Mouse (Mus musculus) limb, embryonic 13.5 days (tissue): ENCODE measurements at regions not wholly inside any gene's neighbourhood (a gene's known extent, or its start where the extent isn't known, plus 50 kb on each side); places are given as distances from the start of the nearest gene placed in this dataset.

Experiments
- ATAC-seq: fragments of 200-750 bp; cut with Nextera tagmentation; 2 replicates; pipeline ENCODE4 v1.8.0; 2017; ENCODE audit warnings: low read depth, moderate number of reproducible peaks, moderate TSS enrichment; ENCODE audit not compliant: low FRiP score
- H3K27ac ChIP-seq: fragments of 300-500 bp; sonication (generic); 2 replicates; pipeline ENCODE4 v1.5.1; 2015; ENCODE audit warnings: inconsistent platforms, mild to moderate bottlenecking, moderate library complexity
- H3K27me3 ChIP-seq: fragments of 300-500 bp; sonication (generic); 2 replicates; pipeline ENCODE4 v1.6.1; 2015; ENCODE audit warnings: mild to moderate bottlenecking, inconsistent platforms
- H3K36me3 ChIP-seq: fragments of 300-500 bp; sonication (generic); 2 replicates; pipeline ENCODE4 v1.6.1; 2015; ENCODE audit warnings: inconsistent platforms, mild to moderate bottlenecking, moderate library complexity
- H3K4me1 ChIP-seq: fragments of 300-500 bp; sonication (generic); 2 replicates; pipeline ENCODE4 v1.6.1; 2015; ENCODE audit warnings: inconsistent platforms
- H3K4me2 ChIP-seq: fragments of 300-500 bp; sonication (generic); replicated peaks from 2 replicates; pipeline ENCODE4 v1.6.1; 2015; ENCODE audit warnings: inconsistent platforms, mild to moderate bottlenecking, moderate library complexity
- H3K4me3 ChIP-seq: fragments of 300-500 bp; sonication (generic); 2 replicates; pipeline ENCODE4 v1.5.1; 2015; ENCODE audit warnings: moderate library complexity, mild to moderate bottlenecking, inconsistent platforms
- H3K9ac ChIP-seq: fragments of 300-500 bp; sonication (generic); 2 replicates; pipeline ENCODE4 v1.6.1; 2015; ENCODE audit warnings: mild to moderate bottlenecking, inconsistent platforms
- H3K9me3 ChIP-seq: fragments of 300-500 bp; sonication (generic); 2 replicates; pipeline ENCODE4 v1.6.1; 2016; ENCODE audit warnings: inconsistent platforms
- WGBS: fragments of 180-500 bp; shearing (Covaris S2); methylation state at CpG from one replicate; pipeline ENCODE4 v1.1.7; 2015; 5-methylcytosine and 5-hydroxymethylcytosine counted together

DNA sequence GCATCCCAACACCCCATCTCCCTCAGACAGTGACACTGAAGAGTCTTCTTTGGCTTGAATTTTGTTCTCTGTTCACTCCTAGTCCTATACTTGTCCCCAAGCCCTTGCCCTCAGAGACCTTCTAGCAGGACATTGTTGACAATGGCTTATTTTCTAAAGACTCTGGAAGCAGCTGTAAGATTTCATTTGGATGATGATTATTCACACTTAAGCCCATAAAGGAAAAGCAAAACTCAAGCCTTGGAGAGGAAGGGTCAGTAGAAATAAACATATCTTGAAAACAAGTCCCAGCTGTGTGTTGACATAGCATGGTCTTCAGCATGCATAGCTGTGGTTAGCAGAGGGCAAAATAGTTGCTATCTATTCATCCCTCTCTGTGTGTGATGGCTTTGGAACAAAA lies 59.9 kb upstream of the Cdh11 start:
- no peaks in the 10 kb centered on the region for H3K9me3 ChIP-seq
- no peak overlapping the region for H3K4me3 ChIP-seq
- no peaks in the 10 kb centered on the region for H3K36me3 ChIP-seq
- no peak for ATAC-seq
- H3K9ac ChIP-seq = no peak overlapping the region
- H3K27me3 ChIP-seq = no peaks in the 10 kb centered on the region
- no peaks in the 10 kb centered on the region for H3K4me1 ChIP-seq
- no peak overlapping the region for H3K4me2 ChIP-seq
- H3K27ac ChIP-seq = no peak overlapping the region

DNA sequence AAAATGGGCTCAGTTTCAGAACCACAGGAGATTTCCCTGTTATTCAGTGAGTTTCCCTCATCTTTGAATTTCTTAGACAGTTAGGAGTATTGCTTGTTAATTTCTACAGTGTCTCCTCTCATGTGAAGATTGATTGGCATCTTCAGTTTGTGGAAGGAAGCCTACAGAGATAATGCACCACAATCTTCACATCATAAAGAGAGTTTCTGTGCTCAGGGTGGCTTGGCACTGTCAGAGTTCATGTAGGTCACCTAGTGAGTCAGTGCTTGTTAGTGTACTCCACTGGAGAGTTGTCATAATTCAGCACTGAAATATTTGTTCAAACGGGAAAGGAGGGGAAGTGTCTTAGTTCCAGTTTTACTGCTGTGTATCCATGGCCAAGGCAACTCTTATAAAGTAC lies 74.6 kb upstream of the Cdh11 start:
- H3K4me1 ChIP-seq = no peaks in the 10 kb centered on the region
- H3K4me2 ChIP-seq = no peak overlapping the region
- 53% methylated on average over 1 of the region's 1 CpGs for WGBS
- no peaks in the 10 kb centered on the region for H3K27me3 ChIP-seq
- no peak overlapping the region for H3K4me3 ChIP-seq
- H3K27ac ChIP-seq = no peak overlapping the region
- H3K36me3 ChIP-seq = no peaks in the 10 kb centered on the region
- no peak overlapping the region for H3K9ac ChIP-seq
- no peak for ATAC-seq
- H3K9me3 ChIP-seq = no peaks in the 10 kb centered on the region

DNA sequence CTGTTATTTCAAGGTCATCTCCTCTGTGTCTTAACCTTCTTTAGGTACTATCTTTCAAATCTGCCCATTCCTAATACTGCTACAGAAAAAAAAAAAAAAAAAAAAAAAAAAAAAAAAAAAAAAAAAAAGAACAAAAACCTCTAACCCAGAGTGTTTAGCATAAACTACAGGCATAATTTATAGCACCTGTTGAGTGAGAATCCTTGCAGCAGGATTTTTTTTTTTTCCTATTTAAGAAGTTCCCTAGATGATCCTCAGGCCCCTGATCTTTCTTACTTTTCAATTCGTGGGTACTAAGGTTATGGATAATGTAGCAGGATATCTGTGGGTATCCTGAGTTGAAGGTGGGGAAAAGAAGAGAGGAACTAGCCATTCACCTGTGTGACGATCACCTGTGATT lies 114.1 kb upstream of the Cdh11 start:
- Histone ChIP-seq H3K9ac (no peak overlapping the region), H3K27me3 (no peaks in the 10 kb centered on the region), H3K4me3 (no peak overlapping the region), H3K4me2 (no peak overlapping the region), H3K27ac (no peak overlapping the region), H3K36me3 (no peaks in the 10 kb centered on the region), H3K4me1 (peaks cover 14% of the 10 kb centered on the region; the same call in 1 of the 2 replicates), H3K9me3 (no peaks in the 10 kb centered on the region)
- ATAC-seq = no peak
- whole genome bisulfite sequencing = 78% methylated on average over 2 of the region's 2 CpGs

DNA sequence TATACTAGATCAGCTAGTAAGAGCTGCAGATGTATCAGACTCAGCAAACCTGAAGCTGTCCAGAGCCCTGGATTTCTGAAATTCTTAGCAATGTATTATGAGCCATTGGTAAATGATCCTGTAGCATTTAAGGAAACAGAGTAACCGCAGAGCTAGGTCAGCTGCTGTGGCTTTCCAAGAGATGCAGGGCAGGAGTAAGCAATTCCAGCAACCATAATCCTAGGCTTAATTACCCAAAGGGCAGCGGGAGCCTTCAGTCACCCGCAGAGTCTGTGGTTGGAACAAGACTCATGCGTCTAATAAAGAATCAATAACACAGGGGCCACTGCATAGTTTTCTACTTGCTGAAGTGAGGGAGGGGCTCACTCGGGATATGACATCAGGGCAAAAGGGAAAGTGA lies 115.2 kb upstream of the Cdh11 start:
- Histone ChIP-seq H3K4me2 (peak overlapping the region; percentile 51), H3K27ac (no peak overlapping the region), H3K4me1 (peaks cover 14% of the 10 kb centered on the region; the same call in 1 of the 2 replicates), H3K9ac (no peak overlapping the region), H3K4me3 (no peak overlapping the region), H3K27me3 (no peaks in the 10 kb centered on the region), H3K9me3 (no peaks in the 10 kb centered on the region), H3K36me3 (no peaks in the 10 kb centered on the region)
- peak; percentile 68 for ATAC-seq
- 9% methylated on average over 5 of the region's 5 CpGs for WGBS

DNA sequence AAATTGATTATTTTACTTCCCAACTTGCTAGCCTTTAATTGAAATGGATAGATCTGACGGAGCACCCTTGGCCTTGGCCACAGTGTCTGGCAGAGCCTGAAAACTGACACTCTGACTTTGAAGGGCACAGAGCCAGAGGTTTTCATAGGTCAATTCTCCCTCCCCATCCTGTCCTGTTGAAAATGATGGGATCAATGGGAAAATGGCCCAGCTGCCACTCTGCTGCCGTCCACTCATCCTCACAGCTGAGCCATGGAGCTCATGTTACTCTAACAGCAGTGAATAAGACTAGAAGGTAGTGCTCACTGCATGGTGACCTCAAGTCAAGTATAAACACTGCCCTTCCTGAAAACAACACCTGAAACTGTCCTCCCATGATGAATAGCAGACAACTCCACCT lies 122.0 kb upstream of the Cdh11 start:
- Histone ChIP-seq H3K4me3 (no peak overlapping the region), H3K9me3 (no peaks in the 10 kb centered on the region; the same call in 1 of the 2 replicates), H3K4me1 (no peaks in the 10 kb centered on the region), H3K27me3 (no peaks in the 10 kb centered on the region), H3K27ac (no peak overlapping the region), H3K4me2 (no peak overlapping the region), H3K36me3 (no peaks in the 10 kb centered on the region), H3K9ac (no peak overlapping the region)
- ATAC-seq = no peak
- WGBS = 48% methylated on average over 2 of the region's 2 CpGs

DNA sequence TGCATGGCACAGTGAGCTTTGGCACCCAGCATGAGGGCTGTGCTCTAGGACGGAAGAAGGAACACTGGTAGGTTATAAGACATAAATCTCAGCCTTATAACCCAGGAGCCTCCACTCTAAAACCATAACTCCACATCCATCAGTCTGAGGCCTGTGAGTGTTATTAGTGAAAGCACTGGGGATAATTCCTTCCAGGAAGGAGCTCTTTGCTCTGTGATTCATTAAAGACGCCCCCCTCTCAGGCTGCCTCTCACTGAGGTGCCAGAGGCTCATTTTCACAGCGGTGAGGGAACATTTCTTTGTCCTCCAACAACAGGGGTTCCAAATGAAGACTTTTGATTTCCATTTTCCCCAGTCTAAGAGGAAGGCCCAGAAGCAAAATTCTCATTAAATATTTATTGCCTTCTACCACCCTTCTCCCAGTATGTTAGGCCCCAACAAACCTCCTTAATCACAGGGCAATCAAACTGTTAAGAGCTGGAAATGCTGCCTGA lies 145.9 kb upstream of the Cdh11 start:
- Histone ChIP-seq H3K36me3 (no peaks in the 10 kb centered on the region), H3K27me3 (no peaks in the 10 kb centered on the region), H3K9me3 (no peaks in the 10 kb centered on the region), H3K9ac (no peak overlapping the region), H3K4me1 (peaks cover 23% of the 10 kb centered on the region), H3K27ac (peak overlapping the region; percentile 65; the same call in 1 of the 2 replicates), H3K4me2 (no peak overlapping the region), H3K4me3 (no peak overlapping the region)
- peak; percentile 69; the same call in 1 of the 2 replicates for ATAC-seq
- WGBS = 12% methylated on average over 3 of the region's 3 CpGs

DNA sequence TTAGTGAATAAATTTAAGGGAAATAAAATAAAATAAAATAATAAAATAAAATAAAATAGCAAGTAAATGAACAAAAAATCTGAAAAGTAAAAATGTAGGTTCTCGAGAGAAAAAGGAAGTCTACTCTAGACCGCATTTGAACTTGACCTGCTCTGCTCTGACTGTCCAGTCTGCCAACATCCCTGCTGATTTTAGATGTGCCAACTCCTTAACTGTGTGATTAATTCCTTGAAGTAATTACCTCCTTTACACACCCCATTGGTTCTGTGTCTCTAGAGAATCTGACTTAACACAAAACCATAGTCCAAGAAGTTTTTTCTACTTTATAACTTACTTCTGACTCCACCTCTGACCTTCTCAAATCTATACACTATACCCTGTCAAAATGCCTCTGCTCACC lies 153.3 kb upstream of the Cdh11 start:
- Histone ChIP-seq H3K4me2 (no peak overlapping the region), H3K4me3 (no peak overlapping the region), H3K9ac (no peak overlapping the region), H3K27ac (no peak overlapping the region), H3K36me3 (no peaks in the 10 kb centered on the region), H3K4me1 (no peaks in the 10 kb centered on the region), H3K9me3 (no peaks in the 10 kb centered on the region), H3K27me3 (no peaks in the 10 kb centered on the region)
- ATAC-seq = no peak
- WGBS = 82% methylated on average over 2 of the region's 2 CpGs

DNA sequence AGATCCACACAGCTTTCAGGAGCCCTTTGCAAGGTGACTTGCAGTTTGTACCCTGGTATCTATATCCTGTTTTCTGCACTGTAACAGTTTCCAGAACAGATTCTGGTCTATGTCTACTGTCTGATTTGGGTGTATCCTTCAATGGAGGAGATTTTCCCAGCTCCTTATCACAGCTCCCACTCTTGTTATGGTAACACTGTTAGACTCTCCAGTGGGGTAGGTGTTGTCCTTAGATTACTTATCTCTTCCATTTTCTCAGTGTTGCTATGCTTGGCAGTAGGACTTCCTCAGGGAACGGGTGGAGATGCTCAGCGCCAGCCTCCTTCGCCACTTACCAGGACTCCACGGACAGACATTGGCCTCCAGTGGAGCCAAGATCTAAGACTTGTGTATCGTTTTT lies 160.1 kb upstream of the Cdh11 start:
- 89% methylated on average over 5 of the region's 5 CpGs for WGBS
- Histone ChIP-seq H3K9me3 (peaks cover 4% of the 10 kb centered on the region; the same call in 1 of the 2 replicates), H3K4me1 (no peaks in the 10 kb centered on the region), H3K36me3 (no peaks in the 10 kb centered on the region), H3K27ac (no peak overlapping the region), H3K4me3 (no peak overlapping the region), H3K27me3 (no peaks in the 10 kb centered on the region), H3K9ac (no peak overlapping the region), H3K4me2 (no peak overlapping the region)
- no peak for ATAC-seq

DNA sequence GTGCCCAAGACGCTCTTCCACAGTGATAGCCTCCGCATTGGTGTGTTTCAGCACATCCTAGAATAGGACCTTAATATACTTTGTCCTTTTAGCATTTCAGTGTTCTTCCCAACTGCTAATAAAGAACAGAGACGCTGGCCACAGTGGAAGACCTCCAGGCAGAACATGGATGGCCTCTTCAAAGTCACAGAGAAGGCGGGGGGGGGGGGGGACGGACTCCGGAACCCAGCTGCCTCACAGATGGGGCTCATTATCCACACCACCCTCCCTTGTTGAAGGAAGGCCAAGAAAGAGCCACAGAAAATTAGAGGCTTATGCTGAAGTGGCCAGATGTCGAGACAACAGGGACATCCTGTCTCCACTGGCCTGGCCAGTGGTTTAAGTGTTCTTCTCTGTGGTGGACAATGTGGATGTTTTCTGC lies 192.7 kb upstream of the Cdh11 start:
- Histone ChIP-seq H3K4me3 (no peak overlapping the region), H3K9me3 (no peaks in the 10 kb centered on the region), H3K4me2 (no peak overlapping the region), H3K27ac (0 out of 2 replicates have a peak overlapping the region, but pooled peaks have one; percentile 61), H3K9ac (no peak overlapping the region), H3K27me3 (no peaks in the 10 kb centered on the region), H3K4me1 (peaks cover 39% of the 10 kb centered on the region), H3K36me3 (no peaks in the 10 kb centered on the region)
- peak; percentile 67; the same call in 1 of the 2 replicates for ATAC-seq
- 16% methylated on average over 7 of the region's 7 CpGs for WGBS

DNA sequence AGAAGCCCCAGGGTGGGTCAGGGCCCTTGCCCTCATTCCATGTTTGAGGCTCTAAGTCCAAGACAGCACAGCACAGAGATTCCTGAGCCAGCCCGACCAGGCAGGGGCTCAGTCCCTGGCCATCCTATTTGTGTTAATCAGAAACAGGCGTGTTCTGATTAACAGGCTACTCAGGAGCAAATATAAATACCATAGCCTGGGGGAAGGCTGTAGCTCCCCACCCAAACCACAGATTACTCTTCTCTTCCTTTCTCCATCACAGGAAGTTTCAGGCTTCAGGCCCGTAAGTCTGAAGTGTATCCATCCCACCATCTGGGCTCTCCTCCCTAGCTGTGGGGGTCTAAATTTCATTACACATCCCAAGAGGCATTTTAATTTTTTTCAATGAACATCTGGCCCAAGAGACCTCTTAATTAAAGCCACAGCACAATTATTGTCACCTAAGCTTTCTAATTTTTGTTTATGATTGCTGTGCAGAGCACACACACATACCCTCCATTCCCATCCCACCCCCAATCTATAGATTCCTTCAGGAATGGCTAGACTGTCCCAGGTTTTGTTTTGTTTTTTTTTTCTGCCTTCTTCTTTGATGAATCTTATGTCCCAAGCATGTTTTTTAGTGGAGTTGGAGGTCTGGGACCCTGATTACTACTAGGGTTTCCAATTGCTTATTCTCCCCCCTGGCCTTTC lies 197.9 kb upstream of the Cdh11 start:
- H3K9ac ChIP-seq = no peak overlapping the region
- peaks cover 38% of the 10 kb centered on the region for H3K4me1 ChIP-seq
- peak; percentile 79 for ATAC-seq
- H3K36me3 ChIP-seq = no peaks in the 10 kb centered on the region
- no peak overlapping the region for H3K4me3 ChIP-seq
- H3K27ac ChIP-seq = peak overlapping the region; percentile 83
- H3K4me2 ChIP-seq = peak overlapping the region; percentile 2
- WGBS = 6% methylated on average over 3 of the region's 3 CpGs
- H3K9me3 ChIP-seq = no peaks in the 10 kb centered on the region
- H3K27me3 ChIP-seq = no peaks in the 10 kb centered on the region

DNA sequence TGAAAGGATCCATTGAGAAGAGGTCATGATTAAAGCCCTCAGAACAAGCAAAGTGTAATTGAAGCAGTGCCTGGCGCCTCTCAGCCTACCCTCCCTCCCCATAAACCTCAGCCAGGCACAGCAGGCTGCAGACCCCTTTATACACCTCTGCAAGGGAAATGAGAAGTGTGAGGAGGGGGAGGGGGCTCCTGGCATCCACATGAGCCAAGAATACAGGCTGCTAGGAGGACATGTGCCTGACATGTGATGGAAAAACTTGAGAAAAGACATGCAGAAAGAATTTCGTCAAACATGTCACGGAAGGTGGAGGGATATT lies 198.4 kb upstream of the Cdh11 start:
- Histone ChIP-seq H3K9me3 (no peaks in the 10 kb centered on the region), H3K4me2 (peak overlapping the region; percentile 2), H3K9ac (no peak overlapping the region), H3K27me3 (no peaks in the 10 kb centered on the region), H3K4me3 (no peak overlapping the region), H3K4me1 (peaks cover 34% of the 10 kb centered on the region), H3K27ac (peak overlapping the region; percentile 83), H3K36me3 (no peaks in the 10 kb centered on the region)
- ATAC-seq = peak; percentile 94
- WGBS = 16% methylated on average over 3 of the region's 3 CpGs

DNA sequence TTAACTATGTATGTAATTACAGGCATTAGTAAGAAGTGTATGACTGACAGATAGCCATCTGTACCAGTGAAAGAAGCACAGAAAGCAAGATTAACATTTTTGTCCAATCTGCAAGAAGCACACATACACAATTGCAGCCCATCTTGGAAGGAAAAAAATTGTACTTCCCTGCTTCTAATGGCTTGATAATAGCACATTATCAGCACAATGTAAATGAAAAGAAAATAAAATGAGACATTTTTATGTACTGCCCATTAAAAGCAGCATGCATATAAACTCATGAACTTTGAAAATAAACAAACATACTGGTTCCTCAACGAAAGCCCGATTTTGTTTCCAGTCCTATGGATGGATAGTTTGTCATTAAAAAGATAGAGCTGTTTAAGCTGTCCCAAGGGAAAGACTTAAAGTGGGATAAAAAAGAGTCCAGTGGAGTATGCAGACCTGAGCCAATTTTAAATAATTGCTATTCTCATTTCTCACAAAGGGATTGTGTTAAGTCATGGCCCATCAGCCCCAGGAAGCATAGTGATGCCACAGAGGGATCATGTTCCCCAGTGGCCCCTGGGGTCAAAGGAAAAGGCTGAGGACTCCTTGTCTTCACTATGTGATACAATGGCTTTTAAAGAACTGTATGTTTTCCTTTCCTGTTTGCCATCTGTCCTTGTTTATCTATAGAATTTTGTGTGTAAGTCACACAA lies 222.0 kb upstream of the Cdh11 start:
- Histone ChIP-seq H3K27ac (no peak overlapping the region), H3K27me3 (no peaks in the 10 kb centered on the region), H3K36me3 (no peaks in the 10 kb centered on the region), H3K9me3 (no peaks in the 10 kb centered on the region), H3K4me2 (no peak overlapping the region), H3K4me3 (no peak overlapping the region), H3K9ac (no peak overlapping the region), H3K4me1 (0 out of 2 replicates have a peak, but pooled peaks cover 5% of the 10 kb centered on the region)
- WGBS = 58% methylated on average over 2 of the region's 2 CpGs
- ATAC-seq = no peak
